Mouse (Mus musculus) myocyte (in vitro differentiated cells): ENCODE data around the gene Rnf157.

Experiments used
- E2F4 ChIP-seq: IDR thresholded peaks from one replicate; pipeline ENCODE4 v1.6.1; 2011; ENCODE audit warnings: mild to moderate bottlenecking, control low read depth, moderate library complexity; ENCODE audit not compliant: insufficient read depth
- REST ChIP-seq: IDR thresholded peaks from one replicate; pipeline ENCODE4 v1.6.1; 2011; ENCODE audit warnings: mild to moderate bottlenecking, control low read depth, moderate library complexity; ENCODE audit not compliant: insufficient read depth, insufficient read length
- USF1 ChIP-seq: IDR thresholded peaks from one replicate; pipeline ENCODE4 v1.6.1; 2011; ENCODE audit warnings: low read depth, mild to moderate bottlenecking, control low read depth, moderate library complexity

- no peak for TF ChIP-seq E2F4
- no peak for TF ChIP-seq USF1
- TF ChIP-seq REST: no peak
Measured at GRCm38 (mm10) chr11:116405601-116406000, 7.2 kb downstream of the Rnf157 start.
